Mouse (Mus musculus): ENCODE results near the gene Pafah1b1. TPM values are rescaled to one million over a fixed set of nuclear protein-coding genes. Genes with fewer than 3 reads are reported as not detected.

The Pafah1b1 gene
- polyA plus RNA-seq, 1 experiment from 2014 or later = 67.2 TPM

- no peak for DNase-seq
- Histone ChIP-seq H3K36me3 (ENCODE audit: insufficient read depth) (peaks cover 40% of the 10 kb centered on the region), H3K4me1 (ENCODE audit: insufficient read depth) (no peaks in the 10 kb centered on the region), H3K9ac (no peak overlapping the region), H3K27ac (ENCODE audit: low read depth) (no peak overlapping the region), H3K27me3 (ENCODE audit: insufficient read depth, low read length) (no peaks in the 10 kb centered on the region), H3K4me2 (no peak overlapping the region), H3K9me3 (ENCODE audit: low read depth, low read length) (no peaks in the 10 kb centered on the region), H3K4me3 (ENCODE audit: low read depth, low read length) (no peak overlapping the region)
- TF ChIP-seq CTCF (IDR thresholded peaks at IDR 0.05; ENCODE audit: low read depth) = no peak
- no peak for ATAC-seq (ENCODE audit: insufficient read depth)
- WGBS = 60% methylated on average over 1 of the region's 1 CpGs
These were observed 32.3 kb downstream of the Pafah1b1 start for GRCm38 (mm10) chr11:74692151-74692550.

- WGBS = 78% methylated on average over 4 of the region's 4 CpGs
- no peak for DNase-seq
- Histone ChIP-seq H3K9me3 (ENCODE audit: low read depth, low read length) (no peaks in the 10 kb centered on the region), H3K4me1 (ENCODE audit: insufficient read depth) (no peaks in the 10 kb centered on the region), H3K4me2 (no peak overlapping the region), H3K27me3 (ENCODE audit: insufficient read depth, low read length) (no peaks in the 10 kb centered on the region), H3K9ac (no peak overlapping the region), H3K4me3 (ENCODE audit: low read depth, low read length) (no peak overlapping the region), H3K27ac (ENCODE audit: low read depth) (no peak overlapping the region), H3K36me3 (ENCODE audit: insufficient read depth) (peaks cover 68% of the 10 kb centered on the region)
- ATAC-seq (ENCODE audit: insufficient read depth) = no peak
- no peak for TF ChIP-seq CTCF (IDR thresholded peaks at IDR 0.05; ENCODE audit: low read depth)
These were observed 49.3 kb downstream of the Pafah1b1 start for GRCm38 (mm10) chr11:74675156-74675555.

DNA sequence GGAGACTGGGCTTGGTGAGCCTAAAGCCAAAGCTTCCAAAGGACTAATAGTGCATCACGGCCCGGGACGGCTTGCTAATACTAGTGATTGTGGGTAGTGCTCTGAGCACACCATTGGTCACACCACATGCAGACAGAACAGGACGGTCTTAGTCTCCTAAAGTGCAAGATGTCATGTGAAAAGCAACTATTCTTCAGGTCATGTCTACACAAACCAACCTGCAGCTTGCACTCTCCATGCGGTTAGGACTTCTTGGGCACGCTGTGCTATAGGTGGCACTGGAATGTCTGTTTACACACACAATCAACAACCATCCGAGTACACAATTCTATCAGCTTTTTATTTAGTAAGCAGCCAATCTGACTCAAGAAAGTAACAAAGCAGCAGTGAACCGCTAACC lies 49.8 kb downstream of the Pafah1b1 start:
- Histone ChIP-seq H3K9ac (no peak overlapping the region), H3K4me1 (ENCODE audit: insufficient read depth) (no peaks in the 10 kb centered on the region), H3K4me2 (no peak overlapping the region), H3K27ac (ENCODE audit: low read depth) (no peak overlapping the region), H3K27me3 (ENCODE audit: insufficient read depth, low read length) (no peaks in the 10 kb centered on the region), H3K36me3 (ENCODE audit: insufficient read depth) (peaks cover 68% of the 10 kb centered on the region), H3K9me3 (ENCODE audit: low read depth, low read length) (no peaks in the 10 kb centered on the region), H3K4me3 (ENCODE audit: low read depth, low read length) (no peak overlapping the region)
- no peak for ATAC-seq (ENCODE audit: insufficient read depth)
- WGBS = 90% methylated on average over 8 of the region's 8 CpGs
- TF ChIP-seq CTCF (IDR thresholded peaks at IDR 0.05; ENCODE audit: low read depth) = no peak
- DNase-seq = no peak

DNA sequence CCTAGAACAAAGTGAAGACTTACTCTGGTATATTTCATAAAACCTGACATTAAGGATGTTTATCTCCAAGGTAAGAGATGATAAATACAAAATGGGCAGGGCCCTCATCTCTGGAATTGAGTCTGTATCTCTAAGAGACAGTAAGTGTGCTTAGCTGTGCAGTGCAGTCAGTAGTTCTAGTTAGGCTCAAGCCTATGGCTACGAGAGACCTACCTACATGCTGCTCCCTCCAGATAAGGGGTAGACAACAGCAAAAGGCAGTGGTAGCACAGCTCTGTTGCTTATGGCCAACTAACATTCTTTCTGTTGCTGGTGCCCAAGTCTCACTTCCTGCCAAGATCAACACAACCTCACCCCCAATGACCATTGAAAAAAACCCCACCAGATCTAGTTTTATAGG lies 50.9 kb downstream of the Pafah1b1 start:
- DNase-seq (no peak), ATAC-seq (ENCODE audit: insufficient read depth) (no peak)
- Histone ChIP-seq H3K4me1 (ENCODE audit: insufficient read depth) (no peaks in the 10 kb centered on the region), H3K9me3 (ENCODE audit: low read depth, low read length) (no peaks in the 10 kb centered on the region), H3K36me3 (ENCODE audit: insufficient read depth) (peaks cover 67% of the 10 kb centered on the region), H3K4me2 (no peak overlapping the region), H3K27me3 (ENCODE audit: insufficient read depth, low read length) (no peaks in the 10 kb centered on the region), H3K4me3 (ENCODE audit: low read depth, low read length) (no peak overlapping the region), H3K27ac (ENCODE audit: low read depth) (no peak overlapping the region), H3K9ac (no peak overlapping the region)
- TF ChIP-seq CTCF (IDR thresholded peaks at IDR 0.05; ENCODE audit: low read depth) = no peak
- WGBS = 83% methylated on average over 1 of the region's 1 CpGs

- Histone ChIP-seq H3K4me3 (ENCODE audit: low read depth, low read length) (no peak overlapping the region), H3K27me3 (ENCODE audit: insufficient read depth, low read length) (no peaks in the 10 kb centered on the region), H3K9me3 (ENCODE audit: low read depth, low read length) (no peaks in the 10 kb centered on the region), H3K4me1 (ENCODE audit: insufficient read depth) (no peaks in the 10 kb centered on the region), H3K4me2 (no peak overlapping the region), H3K27ac (ENCODE audit: low read depth) (no peak overlapping the region), H3K36me3 (ENCODE audit: insufficient read depth) (peaks cover 65% of the 10 kb centered on the region), H3K9ac (no peak overlapping the region)
- 76% methylated on average over 6 of the region's 6 CpGs for WGBS
- DNase-seq (no peak), ATAC-seq (ENCODE audit: insufficient read depth) (no peak; the same call in 1 of the 2 replicates)
- no peak for TF ChIP-seq CTCF (IDR thresholded peaks at IDR 0.05; ENCODE audit: low read depth)
These were observed 51.5 kb downstream of the Pafah1b1 start for GRCm38 (mm10) chr11:74672901-74673513.

- WGBS = 88% methylated on average over 5 of the region's 5 CpGs
- no peak overlapping the region for H3K4me2 ChIP-seq
- H3K36me3 ChIP-seq (ENCODE audit: insufficient read depth) = peaks cover 66% of the 10 kb centered on the region
- H3K9me3 ChIP-seq (ENCODE audit: low read depth, low read length) = no peaks in the 10 kb centered on the region
- no peak overlapping the region for H3K4me3 ChIP-seq (ENCODE audit: low read depth, low read length)
- H3K9ac ChIP-seq = no peak overlapping the region
- no peak for TF ChIP-seq CTCF (IDR thresholded peaks at IDR 0.05; ENCODE audit: low read depth)
- DNase-seq = no peak
- no peaks in the 10 kb centered on the region for H3K4me1 ChIP-seq (ENCODE audit: insufficient read depth)
- no peak overlapping the region for H3K27ac ChIP-seq (ENCODE audit: low read depth)
- no peaks in the 10 kb centered on the region for H3K27me3 ChIP-seq (ENCODE audit: insufficient read depth, low read length)
- ATAC-seq (ENCODE audit: insufficient read depth) = no peak
These were observed 52.6 kb downstream of the Pafah1b1 start for GRCm38 (mm10) chr11:74671839-74672238.

GRCm38 (mm10) chr11:74671013-74671412 lies 53.5 kb downstream of the Pafah1b1 start:
- Histone ChIP-seq H3K27me3 (ENCODE audit: insufficient read depth, low read length) (no peaks in the 10 kb centered on the region), H3K36me3 (ENCODE audit: insufficient read depth) (peaks cover 70% of the 10 kb centered on the region), H3K27ac (ENCODE audit: low read depth) (no peak overlapping the region), H3K4me3 (ENCODE audit: low read depth, low read length) (no peak overlapping the region), H3K4me1 (ENCODE audit: insufficient read depth) (no peaks in the 10 kb centered on the region), H3K9me3 (ENCODE audit: low read depth, low read length) (no peaks in the 10 kb centered on the region), H3K4me2 (no peak overlapping the region), H3K9ac (no peak overlapping the region)
- 79% methylated on average over 1 of the region's 1 CpGs for WGBS
- DNase-seq (no peak), ATAC-seq (ENCODE audit: insufficient read depth) (no peak)
- TF ChIP-seq CTCF (IDR thresholded peaks at IDR 0.05; ENCODE audit: low read depth) = no peak

DNA sequence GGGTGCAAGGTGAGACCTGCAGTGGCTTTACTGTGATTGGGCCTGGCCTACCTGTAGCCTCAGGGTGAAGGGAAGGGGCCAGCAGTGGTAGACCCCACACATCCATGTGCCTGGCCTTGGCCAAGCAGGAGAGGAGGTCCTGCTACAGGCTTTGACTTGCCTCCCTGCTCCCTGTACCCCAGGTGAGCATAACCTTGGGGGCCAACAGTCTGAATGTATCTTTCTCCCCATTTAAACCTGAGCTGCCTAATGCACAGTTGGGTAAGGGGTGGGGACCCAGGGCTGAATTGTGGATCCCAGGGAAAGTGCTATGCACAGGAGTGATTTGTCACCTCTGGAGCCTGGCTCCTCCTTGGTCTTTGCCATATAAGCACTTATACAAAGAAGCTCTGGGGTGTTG lies 54.3 kb downstream of the Pafah1b1 start:
- no peaks in the 10 kb centered on the region for H3K9me3 ChIP-seq (ENCODE audit: low read depth, low read length)
- H3K4me2 ChIP-seq = no peak overlapping the region
- TF ChIP-seq CTCF (IDR thresholded peaks at IDR 0.05; ENCODE audit: low read depth) = no peak
- H3K36me3 ChIP-seq (ENCODE audit: insufficient read depth) = peaks cover 71% of the 10 kb centered on the region
- DNase-seq = no peak
- H3K4me3 ChIP-seq (ENCODE audit: low read depth, low read length) = no peak overlapping the region
- no peak for ATAC-seq (ENCODE audit: insufficient read depth)
- H3K27ac ChIP-seq (ENCODE audit: low read depth) = no peak overlapping the region
- no peak overlapping the region for H3K9ac ChIP-seq
- H3K4me1 ChIP-seq (ENCODE audit: insufficient read depth) = no peaks in the 10 kb centered on the region
- H3K27me3 ChIP-seq (ENCODE audit: insufficient read depth, low read length) = no peaks in the 10 kb centered on the region

Data from lung, embryonic 14.5 days (tissue).